Mouse (Mus musculus) ES-Bruce4 (cell line): ENCODE measurements around the gene Pnpt1. TPM values are rescaled to one million over a fixed set of nuclear protein-coding genes. Genes with fewer than 3 reads are reported as not detected.
A peak's percentile ranks its signal among the peaks of the same experiment; 100 is the strongest.

Experiments used
- H3K27ac ChIP-seq: 2 replicates; pipeline ENCODE4 v1.5.1; 2012; ENCODE audit warnings: low read length, inconsistent platforms; ENCODE audit not compliant: insufficient read depth
- H3K27me3 ChIP-seq: 2 replicates; pipeline ENCODE4 v1.6.1; 2012; ENCODE audit warnings: mild to moderate bottlenecking, low read length, inconsistent platforms; ENCODE audit not compliant: control insufficient read depth, poor library complexity, insufficient read depth, severe bottlenecking
- H3K36me3 ChIP-seq: 2 replicates; pipeline ENCODE4 v1.6.1; 2012; ENCODE audit warnings: inconsistent platforms, mild to moderate bottlenecking, low read length, moderate library complexity; ENCODE audit not compliant: control insufficient read depth, poor library complexity, insufficient read depth, severe bottlenecking
- H3K4me1 ChIP-seq: one replicate; pipeline ENCODE4 v1.8.1; 2011; ENCODE audit warnings: low read length; ENCODE audit not compliant: control insufficient read depth, insufficient read depth
- H3K4me3 ChIP-seq: 2 replicates; pipeline ENCODE4 v1.5.1; 2011; ENCODE audit warnings: low read depth, mild to moderate bottlenecking, low read length
- H3K9ac ChIP-seq: 2 replicates; pipeline ENCODE4 v1.6.1; 2012; ENCODE audit warnings: low read depth, mild to moderate bottlenecking, inconsistent platforms; ENCODE audit not compliant: poor library complexity, severe bottlenecking
- H3K9me3 ChIP-seq: replicated peaks from 2 replicates; pipeline ENCODE4 v1.6.1; 2012; ENCODE audit warnings: mild to moderate bottlenecking, low read length, inconsistent platforms; ENCODE audit not compliant: control insufficient read depth, poor library complexity, insufficient read depth, severe bottlenecking
- CTCF ChIP-seq: IDR thresholded peaks from one replicate; pipeline ENCODE4 v1.8.1; 2011; ENCODE audit warnings: low read depth, low read length
- EP300 ChIP-seq: IDR thresholded peaks from 2 replicates; pipeline ENCODE4 v1.6.1; 2011; ENCODE audit warnings: low read depth, low read length; ENCODE audit not compliant: insufficient read depth
- POLR2A ChIP-seq: IDR thresholded peaks from one replicate; pipeline ENCODE4 v1.8.1; 2011; ENCODE audit warnings: low read length; ENCODE audit not compliant: insufficient read depth
- polyA plus RNA-seq: library from polyadenylated mRNA; stranded (reverse); fragments of >200 nt; gene quantifications from 2 replicates; pipeline ENCODE4 v1.2.4, GENCODE M21; 2011; ENCODE audit warnings: low read depth; ENCODE audit not compliant: missing spikeins, insufficient read depth, insufficient read length

Gene Pnpt1
- polyA plus RNA-seq, result 72.3 and 76.5 TPM in 2 replicates

GRCm38 (mm10) chr11:29130385-29131355 lies at the start of gene Pnpt1:
TSS of gene Pnpt1 (plus strand) at chr11:29130744.
- Histone ChIP-seq H3K27me3 (no peaks in the 10 kb centered on the region), H3K9me3 (0 out of 2 replicates have a peak, but pooled peaks cover 3% of the 10 kb centered on the region), H3K4me1 (no peaks in the 10 kb centered on the region), H3K36me3 (peaks cover 14% of the 10 kb centered on the region), H3K27ac (no peak within 1 kb of the TSS), H3K4me3 (peak within 1 kb of the TSS; percentile 97), H3K9ac (peak within 1 kb of the TSS; percentile 72)
- TF ChIP-seq EP300 (no peak), POLR2A (peak; percentile 63), CTCF (no peak)

GRCm38 (mm10) chr11:29092403-29092802 lies 38.1 kb upstream of the Pnpt1 start:
- Histone ChIP-seq H3K9ac (no peak overlapping the region), H3K27ac (no peak overlapping the region), H3K9me3 (no peaks in the 10 kb centered on the region), H3K36me3 (no peaks in the 10 kb centered on the region), H3K27me3 (no peaks in the 10 kb centered on the region), H3K4me1 (no peaks in the 10 kb centered on the region), H3K4me3 (no peak overlapping the region)
- no peak for TF ChIP-seq EP300
- no peak for TF ChIP-seq CTCF
- TF ChIP-seq POLR2A, result no peak

GRCm38 (mm10) chr11:29098926-29099325 lies 31.6 kb upstream of the Pnpt1 start:
- Histone ChIP-seq H3K9ac (no peak overlapping the region), H3K27me3 (no peaks in the 10 kb centered on the region), H3K27ac (no peak overlapping the region), H3K9me3 (no peaks in the 10 kb centered on the region), H3K4me1 (no peaks in the 10 kb centered on the region), H3K4me3 (no peak overlapping the region), H3K36me3 (no peaks in the 10 kb centered on the region)
- TF ChIP-seq EP300 (no peak), CTCF (no peak), POLR2A (no peak)

GRCm38 (mm10) chr11:29129862-29130384 lies 621 bp upstream of the Pnpt1 start:
- H3K27ac ChIP-seq, result no peak overlapping the region
- TF ChIP-seq POLR2A, result no peak
- TF ChIP-seq EP300, result no peak
- TF ChIP-seq CTCF, result no peak
- no peaks in the 10 kb centered on the region for H3K27me3 ChIP-seq

GRCm38 (mm10) chr11:29140671-29141070 lies 10.1 kb downstream of the Pnpt1 start:
- Histone ChIP-seq H3K9ac (no peak overlapping the region), H3K4me1 (no peaks in the 10 kb centered on the region), H3K27ac (no peak overlapping the region), H3K4me3 (no peak overlapping the region), H3K27me3 (no peaks in the 10 kb centered on the region), H3K9me3 (no peaks in the 10 kb centered on the region), H3K36me3 (peaks cover 26% of the 10 kb centered on the region)
- TF ChIP-seq POLR2A (no peak), CTCF (no peak), EP300 (no peak)

More at GRCm38 (mm10) chr11:29129862-29130384, 621 bp upstream of the Pnpt1 start:
- peaks cover 14% of the 10 kb centered on the region for H3K36me3 ChIP-seq
- H3K9ac ChIP-seq, result no peak overlapping the region
- no peaks in the 10 kb centered on the region for H3K4me1 ChIP-seq
- H3K9me3 ChIP-seq, result 0 out of 2 replicates have a peak, but pooled peaks cover 3% of the 10 kb centered on the region
- H3K4me3 ChIP-seq, result peak overlapping the region; percentile 23; the same call in 1 of the 2 replicates
